Mouse (Mus musculus) spleen, adult 12 weeks (tissue): Measurements from ENCODE around the gene Hnf1a.

Experiments used
- DNase-seq: peaks from one replicate; pipeline ENCODE4 v3.0.0; 2022; ENCODE audit warnings: low spot score

Hnf1a gene

DNA sequence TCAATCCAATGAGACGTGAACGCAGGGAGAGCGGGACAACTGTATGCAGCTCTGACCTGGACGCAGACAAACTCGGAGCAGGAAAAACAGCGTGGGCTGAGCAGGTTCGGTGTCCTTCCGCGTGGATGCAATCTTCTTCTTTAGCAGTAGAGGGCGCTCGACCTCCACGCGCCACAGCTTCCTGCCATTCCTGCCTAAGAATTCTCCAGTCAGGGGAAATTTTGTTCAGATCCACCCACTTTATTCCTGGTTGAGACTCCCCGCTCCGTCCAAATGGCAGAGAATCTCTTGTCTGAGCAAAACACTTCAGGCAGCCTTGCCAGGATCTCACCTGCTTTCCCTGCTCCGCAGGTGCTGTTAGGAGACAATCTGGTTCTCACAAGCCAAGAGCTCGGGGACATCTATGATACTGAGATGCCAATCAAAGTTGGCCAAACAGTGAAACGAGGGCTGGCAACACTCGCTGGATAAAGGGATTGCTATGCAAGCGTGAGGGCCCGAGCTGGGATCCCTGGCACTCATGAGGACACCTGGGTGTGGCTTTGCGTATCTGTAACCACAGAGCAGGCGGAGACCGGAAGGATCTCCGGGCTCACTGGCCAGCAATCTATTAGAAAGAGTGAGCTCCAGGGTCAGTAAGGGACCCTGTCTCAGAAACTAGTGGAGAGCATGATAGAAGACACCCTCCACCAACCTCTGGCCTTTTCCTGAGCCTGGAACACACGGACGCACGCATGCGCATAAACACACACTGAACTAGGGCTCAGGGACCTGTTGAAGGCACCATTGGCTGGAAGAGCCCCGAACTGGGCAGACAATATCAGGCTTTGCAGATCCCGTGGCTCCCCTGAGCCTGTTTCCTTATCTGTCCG lies 8.6 kb upstream of the Hnf1a start:
- DNase-seq: peak; percentile 70

DNA sequence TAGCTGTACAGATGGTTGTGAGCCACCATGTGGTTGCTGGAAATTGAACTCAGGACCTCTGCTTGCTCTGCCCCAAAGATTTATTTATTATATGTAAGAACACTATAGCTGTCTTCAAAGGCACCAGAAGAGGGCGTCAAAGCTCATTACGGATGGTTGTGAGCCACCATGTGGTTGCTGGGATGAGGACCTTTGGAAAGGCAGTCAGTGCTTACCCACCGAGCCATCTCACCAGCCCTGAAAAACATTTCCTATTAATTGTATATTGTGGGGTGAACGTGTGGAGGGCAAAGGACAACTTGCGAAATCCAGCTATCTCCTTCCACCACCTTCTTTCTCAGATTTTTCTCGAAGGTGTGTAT lies 8.0 kb upstream of the Hnf1a start:
- DNase-seq: peak; percentile 20

DNA sequence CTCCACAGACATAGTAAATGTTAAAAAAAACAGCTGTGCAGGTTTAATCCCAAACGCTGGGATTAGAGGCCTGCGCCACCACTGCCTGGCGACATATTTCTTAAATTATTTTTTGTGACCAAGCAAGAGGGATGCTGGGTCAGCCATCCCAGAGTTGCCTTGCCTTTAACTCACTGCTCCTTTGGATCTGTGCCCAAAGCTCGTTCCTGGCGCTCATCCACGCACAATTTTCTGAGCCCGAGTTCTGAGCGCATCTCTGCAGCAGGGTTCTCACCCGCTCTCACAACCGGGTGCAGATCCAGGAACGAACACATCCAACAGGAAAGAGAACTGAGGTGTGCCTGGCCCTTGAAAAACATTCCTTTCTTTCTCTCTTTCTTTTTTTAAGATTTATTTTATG lies 7.6 kb upstream of the Hnf1a start:
- DNase-seq: no peak

DNA sequence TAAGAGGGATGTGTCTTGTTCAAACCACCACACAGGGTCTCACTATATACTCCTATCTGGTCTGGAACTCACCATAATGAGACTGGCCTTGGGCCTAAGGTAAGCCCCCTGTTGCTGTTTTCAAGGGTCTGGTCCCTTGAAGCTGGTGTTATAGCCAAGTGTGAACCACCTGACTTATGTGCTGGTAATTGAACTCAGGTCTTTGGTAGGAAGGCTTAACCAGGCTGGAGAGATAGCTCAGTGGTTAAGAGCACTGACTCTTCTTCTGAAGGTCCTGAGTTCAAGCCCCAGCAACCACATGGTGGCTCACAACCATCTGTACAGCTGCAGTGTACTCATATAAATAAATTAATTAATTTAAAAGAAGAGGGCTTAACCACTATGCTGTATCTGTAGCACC lies 6.0 kb upstream of the Hnf1a start:
- DNase-seq: no peak

DNA sequence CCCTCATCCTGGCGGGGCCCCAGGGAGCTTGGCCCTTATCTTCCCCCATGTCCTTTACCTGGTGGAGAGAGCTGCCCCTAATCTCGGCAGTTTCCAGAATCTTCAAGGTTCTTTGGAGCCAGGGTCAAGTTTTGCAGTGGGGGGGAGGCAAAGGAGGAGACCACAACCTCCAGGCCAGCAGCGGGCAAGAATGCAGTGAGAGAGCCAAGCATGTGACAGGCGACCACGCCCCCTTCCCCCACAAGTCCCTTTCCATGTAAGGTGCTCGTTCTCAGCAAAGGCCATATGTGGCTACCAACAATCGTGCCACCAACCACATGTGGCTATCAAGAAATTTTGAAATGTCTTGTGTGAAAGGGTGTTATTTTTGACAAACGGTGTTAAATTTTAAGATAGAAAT lies 2.2 kb upstream of the Hnf1a start:
- DNase-seq: no peak

DNA sequence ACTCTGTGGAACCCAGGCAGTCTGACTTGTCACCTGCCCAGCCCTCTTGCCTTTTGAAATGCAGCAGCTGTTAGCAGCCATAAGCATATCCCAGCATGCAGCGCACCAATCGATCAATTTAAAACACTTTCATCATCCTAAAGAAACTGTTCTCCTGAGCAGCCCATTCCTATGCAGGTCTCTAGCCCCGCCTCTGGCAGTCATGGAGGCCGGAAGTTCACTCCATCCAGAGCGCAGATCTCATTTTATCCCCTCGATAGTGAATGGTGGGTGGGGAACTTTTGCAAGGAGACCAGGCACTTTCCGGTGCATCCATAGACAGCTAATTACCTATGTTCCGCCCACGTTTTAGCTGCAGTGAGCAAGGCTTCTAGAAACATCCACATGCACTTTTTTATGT lies 1.3 kb upstream of the Hnf1a start:
- no peak for DNase-seq

DNA sequence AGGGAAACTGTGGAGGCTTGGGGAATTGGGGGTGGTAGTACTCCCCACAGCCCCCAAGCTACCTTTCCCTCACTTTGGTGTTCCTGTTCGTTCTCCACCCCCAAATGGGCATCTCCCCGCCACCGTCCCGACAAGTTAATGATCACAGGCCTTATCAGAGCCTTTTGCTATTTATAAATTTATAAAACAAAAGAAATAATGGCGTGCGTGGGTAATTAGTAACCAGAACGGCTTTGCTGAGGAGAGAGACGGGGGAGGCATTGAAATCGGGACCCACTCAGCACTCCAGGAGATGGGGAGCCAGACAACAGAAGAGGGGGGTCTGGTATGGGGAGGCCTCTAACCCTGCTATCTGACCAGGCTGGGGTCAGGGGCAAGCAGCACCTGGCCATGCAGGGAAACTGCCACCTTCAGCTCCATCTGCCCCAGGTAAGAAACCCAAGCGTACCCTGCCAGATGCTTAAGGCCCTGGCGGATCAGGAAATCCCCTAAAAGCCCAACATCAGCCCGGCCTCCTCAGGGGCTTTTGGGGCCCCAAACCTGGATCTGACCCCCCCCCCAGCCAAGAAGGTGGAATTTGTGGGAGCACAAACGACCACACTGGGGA lies 1.2 kb downstream of the Hnf1a start:
- no peak for DNase-seq

DNA sequence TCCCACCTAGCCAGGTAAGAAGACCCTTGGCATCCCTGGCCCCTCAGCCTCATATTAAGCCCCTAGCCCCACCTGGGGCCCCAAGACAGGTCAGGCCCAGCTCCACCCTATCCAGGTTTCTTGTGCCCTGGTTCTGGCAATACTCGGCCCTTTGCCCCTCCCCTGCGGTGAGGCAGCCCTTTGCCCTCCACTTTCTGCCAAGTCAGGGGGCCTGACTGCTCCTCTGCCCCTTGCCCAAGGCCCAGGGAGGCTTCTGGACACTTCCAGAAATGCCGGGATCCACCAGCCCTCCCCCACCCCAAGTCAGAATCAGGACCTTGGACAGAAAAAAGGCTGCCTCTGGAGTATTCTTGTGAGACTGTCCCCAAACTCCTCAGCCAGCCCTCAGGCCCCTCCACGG lies 1.8 kb downstream of the Hnf1a start:
- DNase-seq: no peak

DNA sequence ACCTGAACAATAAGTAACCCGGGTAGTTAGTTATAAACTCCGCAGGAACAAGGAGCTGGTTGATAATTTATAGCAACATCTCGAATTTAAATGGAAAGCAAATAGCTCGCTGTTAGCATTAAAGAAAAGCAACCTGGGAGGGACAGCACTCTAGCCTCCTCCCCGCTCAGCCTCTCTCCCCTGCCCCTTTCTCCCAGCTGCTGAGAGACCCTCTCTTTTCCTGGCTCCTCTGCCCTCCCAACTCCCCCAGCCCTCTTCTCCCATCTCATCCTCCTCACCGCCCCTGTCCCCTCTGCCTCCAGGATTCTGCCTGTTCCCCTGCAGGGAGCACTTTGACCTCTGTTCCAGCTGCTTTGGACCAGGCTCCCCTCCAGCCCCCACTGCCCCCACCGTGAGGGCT lies 2.2 kb downstream of the Hnf1a start:
- DNase-seq: no peak

DNA sequence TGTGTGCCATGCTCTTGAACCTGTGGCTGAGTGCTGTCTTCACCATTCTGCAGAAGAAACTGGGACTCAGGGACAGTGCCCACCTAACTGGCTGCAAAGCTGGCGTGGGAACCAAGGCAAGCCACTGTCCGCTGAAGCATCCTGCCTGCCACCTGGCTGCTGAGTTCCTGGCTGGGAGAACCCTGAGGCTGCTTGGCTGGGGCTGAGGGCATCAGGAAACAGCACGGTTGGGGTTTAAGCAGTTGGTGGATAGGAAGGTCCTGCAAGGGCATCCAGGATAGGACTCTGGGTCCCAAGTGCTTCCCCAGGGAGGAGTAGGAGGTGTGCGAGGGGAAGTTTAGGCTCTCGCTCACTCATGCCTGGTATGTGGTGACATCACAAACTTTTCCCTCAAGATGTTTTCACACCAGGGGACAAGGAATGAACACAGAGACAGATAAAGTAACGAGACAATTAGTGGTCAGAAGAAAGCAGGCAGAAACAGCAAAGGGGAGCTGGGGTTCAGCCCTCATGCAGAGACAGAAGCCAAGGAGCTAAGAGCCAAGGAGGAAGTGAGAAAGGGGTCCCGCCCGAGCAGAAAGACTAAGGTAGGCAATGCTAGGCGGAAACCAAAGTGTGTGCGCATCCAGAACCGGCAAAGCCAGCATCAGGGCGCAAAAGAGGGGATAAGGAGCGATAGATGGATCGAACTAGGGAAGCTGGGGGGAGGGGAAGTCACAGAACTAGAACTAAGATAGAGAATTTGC lies 3.2 kb downstream of the Hnf1a start:
- DNase-seq: no peak

DNA sequence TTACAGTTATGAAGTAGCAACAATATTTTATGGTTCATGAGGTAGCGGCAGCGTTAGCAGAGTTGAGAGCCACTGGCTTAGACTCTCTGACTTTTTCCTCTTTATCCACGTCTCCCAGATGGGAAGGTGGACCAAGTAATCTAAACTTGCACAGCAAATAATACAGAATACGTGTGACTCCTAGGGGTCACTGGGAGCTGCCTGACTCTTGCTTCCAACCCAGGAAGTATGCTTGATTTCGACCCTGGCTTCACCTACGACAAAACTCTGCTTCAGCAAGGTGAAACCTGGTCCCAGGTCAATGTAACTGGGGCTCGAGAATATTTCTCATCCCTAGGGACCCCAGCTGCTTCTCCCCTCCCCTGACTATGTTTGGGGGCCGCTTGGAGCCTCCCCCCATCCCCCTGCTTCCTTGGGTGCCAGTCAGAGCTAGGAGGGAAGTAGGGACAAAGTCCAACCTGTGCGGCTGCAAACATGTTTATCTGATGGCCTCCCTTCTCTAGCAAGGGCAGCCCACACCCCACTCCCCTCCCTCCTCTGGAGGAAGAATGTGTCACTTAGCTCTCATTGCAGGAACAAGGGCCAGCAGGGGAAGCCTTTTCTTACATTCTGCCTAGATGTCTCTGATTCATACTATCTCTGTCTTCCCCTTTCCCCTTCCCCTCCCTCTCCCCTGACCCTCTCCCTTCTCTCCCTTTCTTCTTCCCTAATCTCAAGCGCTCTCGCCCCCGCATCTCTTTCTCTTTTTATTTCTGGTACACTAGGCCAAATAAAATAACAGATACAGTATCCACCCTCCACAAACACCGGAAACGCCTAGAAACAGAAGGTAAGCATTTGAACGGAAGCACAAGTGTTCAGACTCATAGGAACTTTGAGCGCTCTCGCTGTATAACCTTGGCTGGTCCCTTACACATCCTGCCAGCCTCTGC lies 5.7 kb downstream of the Hnf1a start:
- DNase-seq: no peak

DNA sequence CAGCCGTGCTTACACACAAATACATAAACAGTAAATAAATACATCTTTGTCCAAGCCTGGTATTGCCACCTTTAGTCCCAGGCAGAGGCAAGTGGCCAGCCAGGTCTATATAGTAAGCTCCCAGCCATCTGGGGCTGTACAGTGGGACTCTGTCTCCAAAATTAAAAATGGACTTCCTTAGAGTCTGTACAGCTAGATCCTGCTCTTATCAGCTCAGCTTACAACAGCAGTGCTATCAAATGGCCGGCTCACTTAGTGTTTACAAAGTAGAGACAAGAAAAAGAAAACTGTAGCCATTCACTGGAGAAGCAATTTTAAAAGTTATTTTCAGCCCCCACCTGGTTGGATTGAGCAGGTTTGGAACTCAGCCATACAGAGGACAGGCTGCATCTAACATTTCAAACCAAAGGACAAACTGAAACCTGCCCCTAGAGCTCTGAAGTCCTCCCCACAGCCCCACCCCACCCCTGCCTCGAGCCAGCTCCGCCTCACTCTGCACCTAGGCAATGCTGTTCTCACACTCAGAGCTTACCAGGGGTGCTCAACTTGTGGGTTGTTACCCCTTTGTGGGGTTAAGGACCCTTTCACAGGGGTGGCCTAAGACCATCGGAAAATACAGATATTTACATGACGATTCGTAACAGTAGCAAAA lies 6.5 kb downstream of the Hnf1a start:
- DNase-seq: no peak

DNA sequence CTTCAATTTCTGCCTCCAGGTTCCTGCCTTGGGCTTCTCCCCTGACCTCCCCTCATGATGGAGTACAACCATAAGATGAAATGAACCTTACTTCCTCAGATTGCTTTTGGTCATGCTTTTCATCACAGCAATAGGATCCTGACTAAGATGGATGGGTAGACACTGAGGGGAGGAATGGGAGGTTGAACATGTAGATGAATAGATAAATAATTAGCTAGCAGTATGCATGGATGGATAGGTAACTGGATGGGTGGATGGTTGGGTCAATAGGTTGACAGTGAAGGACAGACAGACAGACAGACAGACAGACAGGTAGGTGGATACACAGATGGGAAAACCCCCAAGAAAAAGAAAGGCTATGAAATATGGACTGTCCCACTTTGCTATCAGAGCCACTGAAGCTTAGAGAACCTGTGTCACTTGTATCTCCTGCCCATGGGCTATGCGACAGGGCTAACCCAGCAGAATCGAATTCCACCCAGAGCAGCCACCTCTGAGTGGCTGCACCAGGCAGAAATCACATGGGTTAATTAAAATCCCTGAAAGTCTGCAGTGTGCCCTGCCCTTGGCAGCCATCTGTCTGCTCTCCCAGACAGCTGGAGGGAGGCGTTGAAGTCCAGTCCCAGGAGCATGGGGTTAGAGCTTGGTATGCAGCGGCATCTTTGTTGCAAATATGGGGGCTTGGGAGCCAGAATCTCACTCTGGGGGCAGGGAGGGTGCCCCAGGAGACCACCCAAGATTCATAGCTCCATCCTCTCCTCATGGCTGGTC lies 9.1 kb downstream of the Hnf1a start:
- DNase-seq: no peak

DNA sequence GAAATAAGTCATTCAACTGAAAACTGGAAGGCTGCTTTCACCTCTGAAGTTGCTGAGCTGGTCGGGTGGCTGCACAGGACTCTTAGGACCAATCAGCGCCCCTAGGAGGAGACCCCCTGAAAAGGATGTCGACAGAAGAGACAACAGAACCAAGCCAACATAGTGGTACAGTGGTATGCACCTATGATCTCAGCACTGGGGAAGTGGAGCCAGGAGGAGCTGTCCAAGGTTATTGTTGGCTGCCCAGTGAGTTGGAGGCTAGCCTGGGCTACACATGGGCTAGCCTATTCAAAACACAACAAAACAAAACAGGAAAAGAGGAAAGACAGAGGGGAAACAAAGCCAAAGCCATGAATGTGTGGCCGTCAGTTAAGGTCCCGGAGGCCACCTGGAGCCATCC lies 12.8 kb downstream of the Hnf1a start:
- DNase-seq: no peak

DNA sequence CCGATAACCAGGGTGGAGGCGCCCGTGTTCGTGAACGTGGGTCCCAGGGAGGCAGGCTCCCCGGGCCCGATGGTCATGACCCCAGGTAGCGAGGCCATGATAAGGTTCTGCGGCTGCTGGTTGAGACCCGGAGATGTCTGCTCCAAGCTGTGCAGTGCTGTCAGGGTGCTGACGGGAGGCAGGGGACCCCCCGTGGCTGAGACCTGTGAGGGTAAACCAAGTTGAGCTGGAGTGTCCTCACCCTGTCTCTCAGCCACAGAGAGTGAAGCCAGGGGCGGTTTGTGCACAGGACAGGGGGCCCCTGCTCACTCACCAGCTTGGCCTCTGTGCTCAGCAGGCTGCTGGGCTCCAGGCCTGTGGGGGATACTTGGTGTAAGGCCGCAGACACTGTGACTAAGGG lies 17.6 kb downstream of the Hnf1a start:
- DNase-seq: no peak

DNA sequence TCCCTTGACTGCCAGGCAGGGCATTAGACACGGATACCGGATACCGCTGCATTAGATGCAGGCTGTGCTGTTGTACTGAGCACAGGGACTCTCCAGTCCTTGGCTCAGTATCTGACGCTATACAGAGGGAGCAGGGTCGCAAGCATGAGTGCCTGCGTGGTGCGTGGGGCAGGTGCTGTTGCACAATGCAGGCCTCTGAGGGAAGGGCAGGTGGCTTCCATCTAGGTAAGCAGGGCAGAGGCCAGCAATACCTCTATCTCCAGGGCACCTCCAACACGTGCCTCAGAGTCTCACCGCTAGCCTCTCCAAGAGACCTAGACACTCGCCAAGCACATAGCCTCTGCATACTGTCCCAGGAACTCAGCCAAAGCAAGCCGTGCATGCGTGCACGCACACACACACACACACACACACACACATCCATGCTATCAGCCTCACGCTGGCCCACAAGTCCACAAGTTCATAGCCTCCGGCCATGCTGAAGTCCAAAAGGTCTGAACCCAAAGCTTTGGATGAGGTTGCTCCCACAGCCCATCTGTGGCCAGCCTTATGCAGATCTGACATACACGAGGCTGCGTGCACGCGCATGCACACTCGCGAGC lies 19.5 kb downstream of the Hnf1a start:
- no peak for DNase-seq

DNA sequence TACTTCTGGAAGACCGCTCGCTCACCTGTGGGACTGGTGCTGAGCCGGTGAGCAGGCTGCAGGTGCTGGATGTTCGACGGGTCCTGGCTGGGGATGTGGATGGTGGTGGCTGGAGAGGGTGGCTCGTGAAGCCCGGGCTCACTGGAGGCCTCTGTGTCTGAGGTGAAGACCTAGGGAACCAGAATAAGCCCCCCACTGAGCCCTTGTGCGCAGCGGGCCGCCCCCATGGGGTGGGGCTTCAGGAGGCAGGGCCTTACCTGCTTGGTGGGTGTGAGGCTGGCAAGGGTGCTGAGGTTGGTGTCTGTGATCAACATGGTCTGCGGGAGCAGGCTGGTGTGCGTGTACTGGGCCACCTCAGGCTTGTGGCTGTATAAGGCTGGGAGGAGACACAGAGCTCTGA lies 20.2 kb downstream of the Hnf1a start:
- DNase-seq: no peak

DNA sequence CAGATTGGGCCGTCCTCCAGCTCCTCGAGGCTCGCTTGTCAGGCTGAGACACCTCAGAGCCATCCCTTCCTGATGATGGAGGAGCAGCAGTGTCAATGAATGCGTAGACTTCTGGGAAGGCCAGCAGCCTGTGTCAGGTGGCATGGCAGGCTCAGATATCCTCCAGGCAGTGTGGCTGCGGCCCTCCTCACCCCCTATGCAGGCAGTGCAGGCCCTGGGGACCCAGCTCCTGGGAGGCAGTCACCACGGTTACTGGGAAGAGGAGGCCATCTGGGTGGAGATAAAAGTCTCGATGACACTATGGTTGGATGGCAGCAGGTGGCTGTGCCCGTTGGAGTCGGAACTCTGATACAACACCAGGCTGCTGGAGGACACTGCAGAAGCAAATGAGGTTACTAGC lies 21.1 kb downstream of the Hnf1a start:
- no peak for DNase-seq

DNA sequence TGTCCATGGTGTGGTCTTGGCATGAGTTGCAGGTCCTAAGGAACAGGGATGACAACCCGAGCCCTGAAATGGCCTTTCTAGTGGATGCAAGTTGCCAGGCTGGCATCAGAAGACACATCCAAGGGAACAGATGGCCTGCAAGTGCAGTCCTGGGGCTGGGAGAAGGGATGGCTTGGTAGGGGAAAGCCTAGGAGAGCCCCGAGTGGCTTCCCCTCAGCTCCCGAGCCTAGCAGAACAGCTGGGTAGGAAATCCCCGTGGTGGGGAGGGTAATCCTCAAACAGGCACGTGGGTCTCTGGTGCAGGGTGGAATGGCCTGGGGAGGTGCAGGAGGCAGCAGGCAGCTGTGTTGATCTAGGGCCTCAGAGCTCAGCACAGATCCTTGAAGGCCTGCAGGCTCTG lies 21.6 kb downstream of the Hnf1a start:
- DNase-seq: no peak

DNA sequence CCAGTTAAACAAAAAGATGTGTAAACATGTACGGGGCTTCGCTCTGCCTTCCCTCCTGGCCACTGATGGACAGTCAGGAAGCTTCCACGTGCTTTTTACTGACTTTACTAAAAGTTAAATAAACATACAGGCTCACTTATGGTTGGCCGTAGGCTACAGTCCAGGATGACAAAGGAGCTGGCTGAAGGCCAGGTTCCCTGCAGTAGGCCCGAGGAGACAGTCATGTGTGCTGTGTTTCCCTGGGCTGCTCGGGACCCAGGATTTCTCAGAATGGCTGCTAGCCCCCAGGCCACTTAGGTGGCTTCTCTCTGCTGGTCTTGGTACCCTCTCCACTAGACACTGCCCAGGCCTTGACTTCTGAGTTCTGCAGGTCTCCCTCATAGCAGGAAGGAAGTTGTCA lies 22.0 kb downstream of the Hnf1a start:
- no peak for DNase-seq
